Mouse (Mus musculus) brain, adult 2 months (tissue): ENCODE results near the gene Xrcc4.
A peak's percentile ranks its signal among the peaks of the same experiment; 100 is the strongest.
"Not testable (repeated sequence)": the region's sequence is repeated elsewhere in the genome, so short reads cannot be mapped to it uniquely, and the experiment has no call there.

ENCODE experiments used
- DNase-seq: peaks from one replicate; pipeline ENCODE4 v3.0.0; 2011; ENCODE audit warnings: low read depth, low spot score

Gene Xrcc4

DNA sequence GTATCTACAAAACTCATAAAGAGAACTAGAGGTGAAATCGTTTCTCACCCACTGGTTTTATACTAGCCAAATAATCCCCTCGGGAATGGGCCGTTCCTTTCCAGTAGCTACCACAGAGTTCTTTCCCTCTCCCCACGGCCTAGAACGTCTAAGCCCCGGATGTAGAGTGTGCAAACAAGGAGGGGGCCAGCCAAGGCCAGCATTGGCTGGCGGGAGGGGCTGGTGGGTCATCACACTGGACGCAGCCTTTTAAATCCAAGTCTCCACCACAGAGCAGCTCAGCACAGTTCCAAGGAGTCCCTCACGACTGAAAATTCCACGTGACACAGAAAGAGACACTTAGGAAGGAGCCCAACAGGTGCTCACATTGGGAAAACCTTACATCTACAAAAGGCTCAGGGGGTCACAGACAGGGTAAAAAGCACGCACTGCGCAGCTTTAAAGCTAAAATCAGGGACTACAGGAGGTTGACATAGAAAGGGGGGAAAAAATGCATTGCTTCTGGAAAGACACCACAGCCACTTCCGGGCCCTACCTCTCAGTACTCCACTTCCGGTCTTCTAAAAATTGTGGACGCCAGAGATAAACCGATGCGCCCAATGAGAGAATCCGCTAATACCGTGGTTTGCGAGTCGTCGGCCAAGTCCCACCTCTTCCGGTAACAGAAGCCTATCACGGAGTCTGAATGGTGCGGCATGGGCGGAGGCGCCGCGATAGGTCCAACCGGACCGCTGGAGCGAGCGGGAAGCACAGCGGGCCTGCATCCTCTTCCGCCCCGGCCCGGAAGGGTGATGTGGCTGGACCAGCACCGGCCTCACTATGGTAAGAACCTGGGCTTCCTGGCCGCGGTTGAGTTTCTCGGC, at the start of gene Xrcc4, which contains the start of gene Tmem167:
TSS of gene Xrcc4 (minus strand) at position 647 of the 863 bp plus-strand sequence.
TSS of gene Tmem167 (plus strand) at position 162 of the 863 bp plus-strand sequence.
- peak; percentile 100 for DNase-seq

DNA sequence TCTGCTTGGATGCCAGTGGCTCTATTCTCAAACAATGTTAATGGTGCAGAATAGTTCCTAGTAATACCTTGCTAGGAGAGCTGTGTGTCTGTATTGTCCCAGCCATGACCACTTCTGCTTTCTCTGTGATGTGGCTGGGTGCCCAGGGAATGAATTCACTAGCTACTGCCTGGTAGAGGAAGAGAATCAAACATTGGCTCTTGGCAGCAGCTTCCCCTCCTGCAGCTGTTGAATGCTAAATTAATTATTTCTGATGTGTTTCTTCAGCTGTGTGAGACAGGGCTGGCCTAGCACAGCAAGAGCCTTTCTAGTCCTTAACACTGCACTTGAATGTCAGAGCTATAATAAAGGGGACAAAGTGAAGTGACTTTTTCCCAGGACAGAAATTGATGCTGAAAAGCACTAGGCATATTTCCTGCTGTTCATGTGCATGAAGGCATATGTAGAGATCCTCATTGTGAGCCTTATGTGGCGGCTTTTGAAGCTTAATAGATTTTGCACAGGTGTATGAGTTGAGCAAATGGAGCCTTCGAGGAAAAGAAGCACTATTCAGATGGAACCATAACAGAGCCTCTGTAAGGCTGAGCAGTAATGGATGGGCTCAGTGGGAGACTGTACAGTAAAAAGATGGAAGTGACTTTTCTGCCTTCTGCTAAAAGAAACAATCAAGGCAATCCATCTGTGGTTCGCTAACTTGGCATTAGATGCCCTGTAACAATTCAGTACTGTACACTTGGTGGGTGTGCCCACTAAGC, 46.9 kb upstream of the Xrcc4 start:
- DNase-seq: peak; percentile 81

DNA sequence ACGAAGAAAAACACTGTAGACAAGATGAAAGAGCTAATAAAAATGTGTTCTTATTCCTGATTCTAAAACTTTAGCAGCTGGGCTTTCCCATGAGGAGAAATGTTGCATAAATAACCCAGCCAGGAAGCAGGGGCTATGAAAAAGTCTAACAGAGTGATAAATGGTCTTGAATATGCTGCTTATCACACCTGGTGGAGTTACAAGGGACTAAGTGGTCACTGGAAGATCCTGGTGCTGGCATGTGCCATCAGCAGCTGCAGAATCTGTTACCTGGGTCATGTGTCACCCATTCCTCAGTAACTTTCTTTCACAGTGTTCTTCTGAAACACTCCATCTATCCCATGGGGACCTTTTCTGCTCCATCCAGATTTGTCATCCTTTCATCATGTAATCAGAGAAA, 22.3 kb upstream of the Xrcc4 start:
- DNase-seq: no peak

DNA sequence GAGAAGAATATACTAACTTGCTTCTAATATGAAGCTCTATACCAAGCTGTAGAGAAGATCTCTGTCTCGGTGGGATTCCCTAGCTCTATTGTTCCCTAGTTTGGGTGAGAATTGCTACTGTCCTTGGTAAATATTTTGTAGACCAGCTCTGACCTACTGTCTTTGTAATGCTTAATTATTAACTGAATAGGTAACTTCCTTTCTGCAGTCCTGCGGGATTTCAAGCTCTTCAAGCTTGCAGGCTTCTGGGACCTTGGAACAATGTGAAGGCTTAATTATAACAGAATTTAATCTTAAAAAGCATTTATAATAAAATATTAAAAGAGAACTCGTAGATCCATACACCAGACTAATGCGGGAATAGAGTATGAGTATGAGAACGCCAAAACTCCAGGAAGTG, 19.3 kb upstream of the Xrcc4 start:
- not testable (repeated sequence) for DNase-seq

DNA sequence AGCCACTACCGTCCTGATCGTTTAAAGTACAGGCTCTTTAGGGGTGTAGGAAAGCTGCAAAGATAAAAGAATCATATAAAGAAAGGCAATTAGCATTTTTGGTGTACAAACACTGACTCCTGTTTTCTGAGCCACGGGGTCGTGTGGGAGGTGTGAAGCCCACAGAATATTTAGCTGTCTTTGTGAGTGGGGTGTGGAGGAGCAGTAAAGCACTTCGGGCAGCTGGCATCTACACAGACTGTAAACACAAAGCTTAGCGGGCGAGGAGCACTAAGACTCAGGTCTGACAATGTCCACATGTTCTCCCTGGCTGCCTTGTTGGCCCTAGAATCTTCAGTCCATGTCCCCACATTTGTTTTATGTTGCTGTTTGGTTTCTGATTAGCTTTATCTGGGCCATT, 16.7 kb upstream of the Xrcc4 start:
- DNase-seq: peak; percentile 29

DNA sequence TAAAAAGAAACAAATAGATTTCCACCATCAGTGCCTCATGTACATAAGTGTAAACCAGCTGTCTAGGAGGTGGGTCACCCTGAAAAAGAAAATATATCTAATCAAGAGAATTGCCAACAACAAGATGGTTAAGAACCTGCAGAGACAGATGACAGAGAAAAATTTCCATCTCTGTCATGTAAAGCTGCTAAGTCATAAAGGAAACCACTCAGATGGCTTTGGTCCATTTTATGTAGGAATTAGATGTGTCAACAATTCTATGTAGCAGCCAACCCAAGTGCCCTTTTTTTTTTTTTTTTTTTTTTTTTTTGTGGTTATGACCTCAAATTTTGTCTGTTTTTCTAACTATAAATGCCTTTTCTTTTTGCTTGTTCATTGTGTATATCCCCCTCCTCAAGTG, 12.1 kb upstream of the Xrcc4 start:
- no peak for DNase-seq

DNA sequence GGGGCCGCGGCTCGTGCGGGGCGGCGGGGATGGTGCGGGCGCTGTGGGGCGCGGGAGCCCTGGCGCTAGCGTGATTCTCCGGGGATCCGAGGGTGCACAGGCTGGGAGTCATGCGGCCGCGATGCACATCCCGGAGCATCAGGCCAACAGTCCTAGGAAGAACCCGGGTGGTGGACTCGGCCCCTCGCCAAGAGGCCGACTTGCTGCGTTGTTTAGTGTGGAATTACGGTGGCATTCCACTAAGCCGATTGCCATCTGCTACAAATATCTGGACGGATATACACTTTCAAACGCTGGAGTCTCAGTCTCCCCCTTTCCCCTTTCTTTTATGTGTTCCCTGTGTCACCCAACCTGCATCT, 396 bp upstream of the Xrcc4 start:
- no peak for DNase-seq

DNA sequence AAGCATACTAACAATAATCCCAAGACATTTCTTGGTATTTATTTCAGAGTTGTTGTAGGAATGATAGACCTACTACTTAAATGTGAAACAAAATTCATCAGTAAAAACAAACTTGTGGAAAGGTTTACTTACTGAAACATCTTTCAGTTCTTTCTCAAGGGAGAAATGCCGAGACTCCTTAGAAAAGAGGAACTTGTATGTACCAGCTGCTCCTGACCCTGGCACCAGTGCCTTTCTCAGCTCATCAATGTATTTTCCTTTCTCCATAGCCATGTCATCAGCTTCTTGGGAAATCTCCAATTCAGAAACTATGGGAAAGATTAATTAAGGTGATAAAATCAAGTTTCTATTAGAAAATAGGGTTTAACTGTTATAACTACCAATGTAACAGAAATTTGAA, 27.5 kb downstream of the Xrcc4 start:
- no peak for DNase-seq

DNA sequence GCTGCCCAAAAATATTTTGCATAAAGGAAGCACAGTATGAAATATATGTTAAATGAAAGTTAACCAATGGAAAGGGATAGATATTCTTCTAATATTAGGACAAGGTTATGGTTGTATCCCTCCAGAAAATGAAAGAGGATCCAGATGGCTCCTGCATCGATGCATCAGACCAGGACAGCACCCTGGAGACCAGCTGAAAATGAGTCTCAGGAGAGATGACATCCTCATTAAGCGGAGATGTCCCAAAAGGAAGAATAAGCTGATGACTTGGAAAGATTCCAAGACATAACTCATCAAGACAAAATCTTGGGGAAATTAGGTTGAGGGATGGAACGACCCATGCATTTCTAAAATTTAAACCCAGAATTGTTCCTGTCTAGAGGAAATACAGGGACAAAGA, 37.0 kb downstream of the Xrcc4 start:
- DNase-seq: no peak

DNA sequence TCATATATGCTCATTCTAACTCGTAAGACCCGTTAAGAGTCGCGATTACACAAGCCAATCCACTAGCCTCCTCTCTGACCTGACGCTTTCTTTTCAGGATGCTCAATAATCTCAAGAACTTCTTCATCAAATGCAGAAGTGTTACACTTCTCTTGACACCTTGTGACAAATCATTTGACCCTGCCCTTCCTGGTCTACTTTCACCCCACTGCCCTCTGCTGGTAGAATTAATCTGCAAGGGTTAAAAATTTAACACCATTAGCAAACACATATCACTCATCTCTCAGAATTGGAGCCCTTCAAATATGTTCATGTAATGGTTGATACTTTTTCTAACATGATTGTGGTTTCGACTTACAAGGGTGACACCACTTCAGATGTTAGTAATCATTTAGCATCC, 37.7 kb downstream of the Xrcc4 start:
- DNase-seq: no peak

DNA sequence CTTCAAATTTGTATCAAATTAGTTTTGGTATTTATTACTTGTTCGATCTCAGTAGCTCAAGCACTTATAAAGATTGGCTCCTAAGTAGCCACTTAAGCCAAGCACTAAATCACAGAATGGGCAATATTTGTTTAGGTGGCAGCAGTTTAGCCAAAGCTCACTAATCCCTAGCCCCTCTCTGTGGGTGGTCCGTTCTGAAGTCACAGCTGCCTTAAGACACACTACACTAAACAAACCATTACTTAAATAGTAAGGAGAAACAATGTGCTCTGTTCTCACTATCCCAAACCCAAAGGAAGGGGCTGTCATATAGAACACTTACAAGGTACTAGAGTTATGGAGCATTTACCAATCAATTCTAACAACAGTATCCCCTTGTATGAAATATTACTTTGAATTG, 49.8 kb downstream of the Xrcc4 start:
- no peak for DNase-seq

DNA sequence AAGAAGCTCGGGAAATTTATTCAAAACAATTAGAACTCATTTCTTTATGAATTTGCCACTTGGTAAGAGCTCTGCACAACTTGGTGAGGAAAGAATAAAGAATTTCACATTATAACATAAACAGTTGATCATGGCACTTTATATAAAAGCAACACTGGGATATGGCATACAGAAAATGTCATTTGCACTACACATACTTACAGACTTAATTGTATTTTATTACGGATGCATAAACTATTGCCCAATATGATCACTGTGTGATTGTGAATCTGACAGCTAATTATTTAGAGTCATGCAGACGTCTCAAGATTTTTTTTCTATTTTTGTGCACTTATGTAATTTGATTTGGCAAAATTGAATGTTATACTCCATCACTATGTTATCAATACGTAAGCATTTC, 56.4 kb downstream of the Xrcc4 start:
- DNase-seq: no peak

DNA sequence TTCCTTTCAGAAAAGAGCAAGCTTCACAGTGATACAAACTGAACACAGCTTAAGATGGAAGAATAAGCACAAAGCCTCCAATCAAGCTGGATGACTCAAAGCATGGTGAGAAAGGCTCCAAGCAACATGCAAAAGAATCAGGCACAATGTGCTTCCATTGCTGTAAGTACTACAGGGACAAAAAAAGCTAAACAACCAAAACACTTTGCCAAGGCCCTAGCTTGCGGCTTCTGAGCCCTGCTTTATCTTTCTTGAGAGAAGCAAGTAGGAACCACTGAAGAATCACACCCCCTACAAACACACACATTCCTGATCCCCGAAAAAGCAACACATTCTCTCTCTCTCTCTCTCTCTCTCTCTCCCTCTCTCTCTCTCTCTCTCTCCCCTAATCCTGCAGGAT, 56.9 kb downstream of the Xrcc4 start:
- DNase-seq: peak; percentile 50

DNA sequence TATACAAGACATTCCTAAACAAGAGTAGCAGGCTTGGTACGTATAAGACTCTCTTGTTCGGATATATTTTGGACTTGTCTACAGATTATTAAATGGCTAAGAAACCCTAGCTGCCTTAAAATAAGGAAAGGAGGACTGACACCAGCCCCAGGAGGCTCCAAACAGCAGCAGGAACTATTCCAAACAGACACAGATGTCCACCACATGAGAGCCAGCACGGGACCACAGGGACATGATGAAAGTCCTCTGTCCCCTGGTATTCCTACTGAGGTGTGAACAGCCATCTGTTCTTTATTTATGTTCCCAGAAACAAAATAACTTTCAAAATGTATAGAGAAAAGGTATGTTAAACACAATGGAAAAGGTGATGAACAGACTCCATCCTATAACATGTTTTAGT, 58.5 kb downstream of the Xrcc4 start:
- DNase-seq: no peak

DNA sequence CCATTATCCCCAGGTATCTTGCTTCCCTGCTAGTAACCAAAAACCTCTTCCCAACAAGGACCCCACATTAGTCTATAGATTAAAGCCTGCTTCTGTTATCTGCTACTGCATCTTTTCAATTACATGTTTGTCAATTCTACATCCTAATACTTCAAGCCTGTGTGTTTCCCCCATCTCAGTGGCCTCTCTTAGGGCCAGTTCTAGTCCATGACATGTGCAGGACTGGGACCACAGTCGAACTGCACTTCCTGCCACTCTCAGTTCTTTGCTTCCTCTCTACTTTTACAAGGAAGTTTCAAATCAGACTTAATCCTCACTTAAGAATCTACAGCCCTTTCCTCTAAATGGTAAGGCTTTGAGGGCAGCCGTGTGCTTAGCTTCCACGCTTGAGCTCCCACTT, 76.8 kb downstream of the Xrcc4 start:
- no peak for DNase-seq

DNA sequence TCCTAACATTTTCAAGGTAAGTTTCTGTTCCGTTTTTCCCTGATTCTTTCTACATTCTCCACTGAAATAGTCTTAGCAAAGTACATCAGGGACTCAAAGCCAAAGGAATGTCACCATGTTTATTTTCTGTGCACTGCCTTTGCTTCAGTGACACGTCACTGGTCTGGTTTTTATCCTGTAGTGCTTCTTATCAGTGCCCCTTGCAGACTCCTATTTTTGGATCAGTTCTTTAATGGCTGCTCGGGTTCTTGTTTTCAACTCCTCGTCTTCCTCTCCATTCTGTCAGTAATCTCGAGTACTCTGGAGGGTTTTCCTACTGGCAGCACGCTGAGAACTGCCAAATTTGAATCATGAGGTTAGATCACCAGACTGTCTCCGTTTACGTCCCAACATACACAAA, 77.2 kb downstream of the Xrcc4 start:
- no peak for DNase-seq

DNA sequence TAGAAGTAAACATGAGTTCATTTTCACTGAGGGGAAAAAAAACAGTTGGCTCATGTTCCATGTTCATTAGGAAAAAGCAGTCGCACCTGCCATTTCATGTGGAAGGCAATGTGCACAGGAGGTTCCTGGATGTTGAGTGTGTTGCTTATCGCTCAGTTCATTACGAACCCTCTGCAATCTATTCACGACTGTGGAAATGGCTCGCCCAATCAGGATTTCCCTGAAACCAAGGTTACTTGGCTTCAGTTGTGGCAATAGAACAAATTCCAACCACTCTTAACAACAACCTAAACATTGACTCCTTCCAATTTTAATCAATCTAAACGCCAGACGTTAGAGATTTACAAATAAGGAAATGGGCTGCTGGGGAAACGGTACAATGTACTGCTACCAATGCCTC, 78.3 kb downstream of the Xrcc4 start:
- DNase-seq: peak; percentile 16

DNA sequence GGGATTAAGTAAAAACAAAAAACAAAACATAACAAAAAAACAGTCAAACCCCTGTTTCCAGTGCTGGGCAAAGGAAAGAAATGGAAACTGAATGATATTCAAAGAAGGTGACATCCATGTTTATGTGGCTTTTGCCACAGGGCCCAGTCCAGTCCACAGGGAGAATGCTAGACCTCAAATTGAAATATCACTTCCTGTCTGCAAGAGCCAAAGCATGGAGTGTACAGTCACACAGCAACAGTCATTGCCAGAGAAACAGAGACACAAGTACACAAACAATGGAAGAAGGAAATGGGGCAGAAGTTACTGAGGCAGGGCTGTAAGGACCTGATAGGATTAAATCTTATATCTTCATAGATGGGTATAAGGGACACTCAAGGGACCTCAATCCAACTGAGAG, 79.6 kb downstream of the Xrcc4 start:
- no peak for DNase-seq

DNA sequence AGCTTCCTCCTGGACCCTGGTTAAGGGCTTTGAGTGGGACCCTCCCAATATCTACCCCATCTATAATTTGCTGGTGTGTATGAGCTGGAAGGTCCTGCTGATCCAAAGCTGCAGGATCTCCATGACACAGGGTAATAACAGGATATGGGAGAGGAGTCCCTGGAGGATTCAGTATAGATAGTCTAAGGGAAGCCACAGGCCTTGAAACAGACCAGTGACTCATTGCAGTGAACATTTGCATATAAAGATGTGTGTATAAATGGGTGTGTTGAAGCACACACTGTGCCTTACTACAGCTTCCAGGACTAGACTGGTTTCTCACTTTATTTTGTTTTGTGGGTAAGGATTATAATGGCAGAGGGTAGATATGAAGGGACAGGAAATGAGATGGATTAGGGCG, 83.8 kb downstream of the Xrcc4 start:
- no peak for DNase-seq

DNA sequence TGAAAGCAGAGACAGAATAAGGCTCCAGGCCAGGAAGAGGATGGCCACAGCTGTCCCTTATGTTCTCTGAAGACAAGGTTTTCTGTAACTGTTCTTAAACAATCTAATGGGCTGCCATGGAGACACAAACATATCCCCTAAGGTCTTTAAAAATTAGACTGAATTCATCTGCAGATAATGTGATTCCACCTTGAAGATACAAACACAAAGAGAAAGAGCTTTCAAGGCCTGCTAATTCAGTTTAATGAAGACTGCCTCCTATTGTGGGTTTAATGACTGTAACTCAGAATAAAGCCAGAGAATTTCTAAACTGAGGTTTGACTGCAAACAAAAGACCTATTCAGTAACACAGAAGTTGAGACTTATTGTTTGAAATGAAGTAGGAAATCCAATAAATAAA, 91.9 kb downstream of the Xrcc4 start:
- no peak for DNase-seq

DNA sequence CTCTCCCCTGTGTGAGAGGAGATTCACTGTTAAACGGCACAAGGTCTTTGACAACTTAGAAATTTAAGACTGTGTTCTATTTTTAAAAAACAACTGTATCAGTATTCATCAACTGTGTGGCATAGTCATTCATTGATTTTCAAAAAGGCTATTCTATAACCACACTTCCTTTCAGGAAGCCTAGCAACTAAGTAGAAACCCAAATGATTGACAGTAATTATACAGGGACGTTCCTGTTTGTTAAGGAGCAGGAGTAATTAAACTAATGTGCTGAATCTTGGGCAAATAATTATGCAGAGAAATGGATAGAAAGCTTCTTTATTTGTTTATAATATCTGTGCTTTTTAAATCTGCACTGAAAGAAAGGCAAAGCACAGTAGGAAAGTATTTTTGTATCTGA, 103.3 kb downstream of the Xrcc4 start:
- DNase-seq: no peak

DNA sequence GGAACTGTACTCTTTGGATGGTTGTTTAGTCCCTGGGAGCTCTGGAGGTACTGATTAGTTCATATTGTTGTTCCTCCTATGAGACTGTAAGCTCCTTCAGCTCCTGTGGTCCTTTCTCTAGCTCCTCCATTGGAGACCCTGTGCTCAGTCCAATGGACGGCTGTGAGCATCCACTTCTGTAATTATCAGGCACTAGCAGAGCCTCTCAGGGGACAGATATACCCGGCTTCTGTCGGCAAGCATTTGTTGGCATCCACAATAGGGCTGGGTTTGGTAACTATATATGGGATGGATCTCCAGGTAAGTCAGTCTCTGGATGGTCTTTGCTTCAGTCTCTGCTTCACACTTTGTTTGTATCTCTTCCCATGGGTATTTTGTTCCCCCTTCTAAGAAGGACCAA, 118.5 kb downstream of the Xrcc4 start:
- no peak for DNase-seq

DNA sequence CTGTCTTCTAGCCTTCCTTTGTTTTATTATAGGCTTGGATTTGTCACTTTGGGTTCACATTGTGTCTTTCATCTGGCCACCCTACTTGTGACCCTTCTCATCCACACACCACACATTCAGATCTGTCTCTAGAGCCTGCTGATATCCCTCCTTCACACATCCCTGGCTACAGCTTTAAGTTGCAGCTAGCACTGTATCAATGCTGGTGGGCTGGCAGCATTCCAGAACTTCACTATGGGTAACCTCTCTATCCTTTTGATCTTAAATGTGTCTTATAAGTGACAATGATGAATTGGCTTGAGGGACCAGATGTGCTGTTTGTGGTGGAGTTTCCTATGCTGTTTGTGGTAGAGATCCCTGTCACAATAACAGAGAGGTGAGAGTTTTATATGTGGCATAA, 120.7 kb downstream of the Xrcc4 start:
- DNase-seq: no peak
